Mouse (Mus musculus): Measurements from ENCODE around the gene Armc6.

GRCm38 (mm10) chr8:70223341-70223740 lies 10.9 kb downstream of the Armc6 start:
- TF ChIP-seq EP300 (IDR thresholded peaks at IDR 0.05; ENCODE audit: insufficient read depth, low read depth, low read length), result no peak
- TF ChIP-seq CTCF (IDR thresholded peaks at IDR 0.05), result peak; percentile 84
- no peak for TF ChIP-seq POLR2A (IDR thresholded peaks at IDR 0.05; ENCODE audit: insufficient read depth, low read depth, low read length)
